Mouse (Mus musculus) kidney, embryonic 14.5 days (tissue): ENCODE measurements around the gene Pnldc1. TPM values are rescaled to one million over a fixed set of nuclear protein-coding genes. Genes with fewer than 3 reads are reported as not detected.
"Not testable (repeated sequence)": the region's sequence is repeated elsewhere in the genome, so short reads cannot be mapped to it uniquely, and the experiment has no call there.

ENCODE experiments used
- ATAC-seq: fragments of 200-750 bp; cut with Nextera tagmentation; 2 replicates; pipeline ENCODE4 v1.8.0; 2017; ENCODE audit warnings: moderate number of reproducible peaks, mild to moderate bottlenecking, moderate TSS enrichment, moderate library complexity; ENCODE audit not compliant: low FRiP score, low TSS enrichment
- H3K27ac ChIP-seq: fragments of 300-500 bp; sonication (generic); 2 replicates; pipeline ENCODE4 v1.5.1; 2014; ENCODE audit warnings: low read depth, mild to moderate bottlenecking, low read length, moderate library complexity, mixed read lengths
- H3K27me3 ChIP-seq: fragments of 300-500 bp; sonication (generic); 2 replicates; pipeline ENCODE4 v1.6.1; 2014; ENCODE audit warnings: mild to moderate bottlenecking, low read length; ENCODE audit not compliant: control insufficient read depth, insufficient read depth
- H3K36me3 ChIP-seq: fragments of 300-500 bp; sonication (generic); 2 replicates; pipeline ENCODE4 v1.6.1; 2014; ENCODE audit warnings: low read length, mixed read lengths; ENCODE audit not compliant: control insufficient read depth, insufficient read depth
- H3K4me1 ChIP-seq: fragments of 300-500 bp; sonication (generic); 2 replicates; pipeline ENCODE4 v1.6.1; 2014; ENCODE audit warnings: low read length, mixed read lengths; ENCODE audit not compliant: control insufficient read depth, insufficient read depth
- H3K4me2 ChIP-seq: fragments of 300-500 bp; sonication (generic); replicated peaks from 2 replicates; pipeline ENCODE4 v1.6.1; 2014; ENCODE audit warnings: low read depth, mild to moderate bottlenecking, low read length
- H3K4me3 ChIP-seq: fragments of 300-500 bp; sonication (generic); 2 replicates; pipeline ENCODE4 v1.5.1; 2014; ENCODE audit warnings: mild to moderate bottlenecking, low read length
- H3K9ac ChIP-seq: fragments of 300-500 bp; sonication (generic); 2 replicates; pipeline ENCODE4 v1.6.1; 2014; ENCODE audit warnings: low read depth, mild to moderate bottlenecking, low read length, moderate library complexity
- H3K9me3 ChIP-seq: fragments of 300-500 bp; sonication (generic); 2 replicates; pipeline ENCODE4 v1.6.1; 2016; ENCODE audit warnings: low read length; ENCODE audit not compliant: control insufficient read depth
- WGBS: fragments of 180-500 bp; shearing (Covaris S2); extraction: QIAGEN DNeasy Blood & Tissue Kit; methylation state at CpG from one replicate; pipeline ENCODE4 v1.1.7; 2014; 5-methylcytosine and 5-hydroxymethylcytosine counted together
- polyA plus RNA-seq: library from polyadenylated mRNA; unstranded; fragments of >200 nt; fragmentation: Nextera tagmentation; extraction: Ambion mirVana; gene quantifications from 2 replicates; pipeline ENCODE4 v1.2.1, GENCODE M21; 2014

The Pnldc1 gene
- 1.3 and 1.7 TPM in 2 replicates for polyA plus RNA-seq

DNA sequence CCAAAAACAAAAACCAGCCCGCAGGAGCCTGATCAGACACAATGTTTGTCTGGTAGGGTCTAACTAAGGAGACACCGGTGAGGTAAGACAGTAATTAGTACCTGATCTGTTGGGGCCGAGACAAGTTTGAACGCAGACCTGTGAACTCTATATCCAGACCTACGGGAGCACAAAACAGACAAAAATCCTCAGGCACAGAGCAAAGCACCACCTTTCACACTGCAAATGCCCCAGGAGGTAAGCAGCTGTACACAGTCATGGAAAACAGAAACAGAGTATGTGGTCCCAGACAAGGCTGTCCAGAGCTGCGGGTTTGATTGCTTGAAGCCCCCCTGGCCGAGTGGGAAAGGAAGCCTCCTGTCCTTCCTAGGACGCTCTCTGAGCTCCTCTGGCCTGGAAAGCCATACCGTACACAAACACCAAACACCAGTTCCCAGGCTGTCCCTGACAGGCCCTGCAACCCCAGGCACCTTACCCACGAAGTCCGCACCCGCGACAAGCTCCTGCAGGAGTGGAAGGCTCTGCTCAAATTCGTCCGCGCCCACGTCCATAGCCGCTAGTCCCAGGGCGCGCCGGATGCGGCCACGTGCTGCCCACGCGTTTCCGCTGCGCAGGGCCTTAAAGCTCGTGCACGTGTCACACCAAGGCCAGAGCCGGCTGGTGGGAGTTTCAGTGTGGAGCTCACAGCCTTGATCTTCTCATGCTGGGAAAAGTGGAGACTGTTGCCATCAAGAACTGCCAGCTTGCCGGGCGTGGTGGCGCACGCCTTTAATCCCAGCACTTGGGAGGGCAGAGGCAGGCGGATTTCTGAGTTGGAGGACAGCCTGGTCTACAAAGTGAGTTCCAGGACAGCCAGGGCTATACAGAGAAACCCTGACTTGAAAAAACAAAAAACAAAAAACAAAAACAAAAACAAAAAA, at the start of gene Pnldc1:
Gene Pnldc1 (minus strand): TSS at position 870 of the 920 bp plus-strand sequence.
- H3K36me3 ChIP-seq: peaks cover 45% of the 10 kb centered on the region
- H3K4me1 ChIP-seq: no peaks in the 10 kb centered on the region; the same call in 1 of the 2 replicates

DNA sequence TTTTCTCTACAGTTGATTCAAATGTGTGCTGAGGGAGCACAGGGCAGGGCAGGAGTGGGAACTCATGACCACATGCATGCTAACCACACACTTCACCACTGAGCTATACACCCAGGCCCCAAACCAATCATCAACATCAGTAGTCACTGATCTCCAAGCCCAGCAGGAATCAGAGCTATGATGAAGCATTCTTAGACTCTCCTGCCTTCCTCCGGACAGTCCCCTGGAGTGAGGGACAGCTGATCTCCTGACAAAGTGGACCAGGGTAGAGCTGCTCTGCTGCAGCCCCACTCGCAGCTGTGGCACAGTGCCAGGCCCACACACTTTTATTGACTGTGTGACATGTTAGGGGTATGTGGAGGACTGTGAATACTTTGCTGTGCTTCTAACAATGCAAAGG, 49.3 kb upstream of the Pnldc1 start:
- H3K4me1 ChIP-seq, H3K4me3 ChIP-seq, H3K27me3 ChIP-seq, H3K9me3 ChIP-seq, H3K4me2 ChIP-seq, H3K27ac ChIP-seq, ATAC-seq, H3K9ac ChIP-seq: not testable (repeated sequence)
- WGBS: 24% methylated on average over 1 of the region's 2 CpGs
- H3K36me3 ChIP-seq: peaks cover 23% of the 10 kb centered on the region

More for the DNA sequence above, at the start of gene Pnldc1:
- WGBS: 82% methylated on average over 35 of the region's 35 CpGs
- H3K4me2 ChIP-seq: no peak within 1 kb of the TSS
- no peaks in the 10 kb centered on the region for H3K9me3 ChIP-seq
- H3K27me3 ChIP-seq: no peaks in the 10 kb centered on the region
- H3K27ac ChIP-seq: no peak within 1 kb of the TSS
- no peak within 1 kb of the TSS for H3K9ac ChIP-seq
- no peak within 1 kb of the TSS for H3K4me3 ChIP-seq
- ATAC-seq: no peak

DNA sequence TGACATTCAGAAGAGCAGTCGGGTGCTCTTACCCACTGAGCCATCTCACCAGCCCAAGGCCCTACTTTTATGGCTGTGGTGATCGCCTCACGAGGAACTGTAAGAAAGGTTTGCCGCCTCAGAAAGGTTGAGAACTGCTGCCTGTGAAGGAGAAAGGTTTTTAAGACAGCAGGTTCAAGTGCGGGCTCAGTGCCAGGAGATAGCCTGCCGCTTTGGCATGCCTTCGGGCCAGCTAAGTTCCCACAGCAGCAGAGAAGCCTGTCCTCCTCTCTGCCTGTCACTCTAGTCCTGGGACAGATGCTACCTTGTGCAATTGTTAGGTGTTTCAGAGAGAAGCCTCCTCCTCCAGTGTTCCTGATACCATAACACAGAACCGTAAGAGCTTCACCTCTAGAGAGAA, 46.6 kb upstream of the Pnldc1 start:
- WGBS: 94% methylated on average over 8 of the region's 8 CpGs
- no peaks in the 10 kb centered on the region for H3K4me1 ChIP-seq
- H3K4me2 ChIP-seq: no peak overlapping the region
- no peak overlapping the region for H3K27ac ChIP-seq
- H3K9me3 ChIP-seq: no peaks in the 10 kb centered on the region
- no peak overlapping the region for H3K4me3 ChIP-seq
- H3K27me3 ChIP-seq: no peaks in the 10 kb centered on the region
- peaks cover 36% of the 10 kb centered on the region for H3K36me3 ChIP-seq
- no peak for ATAC-seq
- no peak overlapping the region for H3K9ac ChIP-seq

DNA sequence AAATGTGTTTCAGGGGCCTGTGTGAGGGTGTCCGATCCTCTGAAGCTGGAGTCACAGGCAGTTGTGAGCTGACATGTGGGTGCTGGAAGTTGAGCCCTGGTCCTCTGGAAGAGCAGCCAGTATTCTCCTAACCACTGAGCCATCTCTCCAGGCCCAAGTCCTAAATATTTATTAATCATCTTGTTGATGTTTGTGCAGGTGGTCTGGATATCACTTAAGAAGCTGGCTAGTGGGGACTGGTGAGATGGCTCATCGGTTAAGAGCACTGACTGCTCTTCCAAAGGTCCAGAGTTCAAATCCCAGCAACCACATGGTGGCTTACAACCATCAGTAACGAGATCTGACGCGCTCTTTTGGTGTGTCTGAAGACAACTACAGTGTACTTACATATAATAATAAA, 39.6 kb upstream of the Pnldc1 start:
- H3K4me3 ChIP-seq: no peak overlapping the region
- H3K9ac ChIP-seq: no peak overlapping the region
- no peak for ATAC-seq
- no peak overlapping the region for H3K4me2 ChIP-seq
- no peaks in the 10 kb centered on the region for H3K27me3 ChIP-seq
- no peaks in the 10 kb centered on the region for H3K4me1 ChIP-seq
- peaks cover 60% of the 10 kb centered on the region for H3K36me3 ChIP-seq
- H3K9me3 ChIP-seq: no peaks in the 10 kb centered on the region
- 92% methylated on average over 5 of the region's 5 CpGs for WGBS
- no peak overlapping the region for H3K27ac ChIP-seq

DNA sequence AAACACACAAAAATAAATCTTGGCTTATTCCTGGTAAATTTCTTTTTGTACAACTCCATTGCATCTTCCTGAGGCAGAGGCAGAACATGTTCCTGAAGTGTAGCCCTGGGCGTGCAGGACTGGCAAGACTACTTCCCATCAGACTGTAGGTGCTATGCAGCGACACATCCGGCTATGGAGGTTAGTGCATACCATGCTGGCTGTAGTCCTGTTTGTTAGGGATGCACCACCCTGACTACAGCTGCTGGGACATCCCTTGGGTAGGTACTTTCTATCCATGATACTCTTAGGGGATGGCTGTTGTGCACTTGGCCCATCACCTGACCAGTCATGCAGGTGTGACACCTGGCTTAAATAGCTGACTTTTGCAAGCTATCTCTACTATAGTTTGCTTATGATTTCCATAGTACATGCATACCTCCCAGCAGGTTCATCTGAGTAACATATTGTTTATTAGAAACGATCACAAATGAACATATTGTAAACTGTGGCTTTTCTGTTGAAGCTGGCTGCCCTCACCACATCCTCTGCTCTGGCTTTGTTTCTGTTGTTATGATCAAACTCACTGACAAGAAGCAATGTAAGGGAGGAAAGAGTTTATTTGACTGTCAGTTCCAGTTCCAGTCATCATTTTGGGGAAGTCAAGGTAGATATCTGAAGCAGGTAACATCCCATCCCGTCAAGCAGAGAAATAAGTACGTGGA, 32.6 kb upstream of the Pnldc1 start:
- WGBS: 93% methylated on average over 6 of the region's 6 CpGs
- no peak overlapping the region for H3K9ac ChIP-seq
- H3K27ac ChIP-seq: no peak overlapping the region
- ATAC-seq: no peak
- H3K4me3 ChIP-seq: no peak overlapping the region
- H3K4me1 ChIP-seq: no peaks in the 10 kb centered on the region
- peaks cover 33% of the 10 kb centered on the region for H3K36me3 ChIP-seq
- H3K9me3 ChIP-seq: no peaks in the 10 kb centered on the region
- H3K4me2 ChIP-seq: no peak overlapping the region
- H3K27me3 ChIP-seq: no peaks in the 10 kb centered on the region

DNA sequence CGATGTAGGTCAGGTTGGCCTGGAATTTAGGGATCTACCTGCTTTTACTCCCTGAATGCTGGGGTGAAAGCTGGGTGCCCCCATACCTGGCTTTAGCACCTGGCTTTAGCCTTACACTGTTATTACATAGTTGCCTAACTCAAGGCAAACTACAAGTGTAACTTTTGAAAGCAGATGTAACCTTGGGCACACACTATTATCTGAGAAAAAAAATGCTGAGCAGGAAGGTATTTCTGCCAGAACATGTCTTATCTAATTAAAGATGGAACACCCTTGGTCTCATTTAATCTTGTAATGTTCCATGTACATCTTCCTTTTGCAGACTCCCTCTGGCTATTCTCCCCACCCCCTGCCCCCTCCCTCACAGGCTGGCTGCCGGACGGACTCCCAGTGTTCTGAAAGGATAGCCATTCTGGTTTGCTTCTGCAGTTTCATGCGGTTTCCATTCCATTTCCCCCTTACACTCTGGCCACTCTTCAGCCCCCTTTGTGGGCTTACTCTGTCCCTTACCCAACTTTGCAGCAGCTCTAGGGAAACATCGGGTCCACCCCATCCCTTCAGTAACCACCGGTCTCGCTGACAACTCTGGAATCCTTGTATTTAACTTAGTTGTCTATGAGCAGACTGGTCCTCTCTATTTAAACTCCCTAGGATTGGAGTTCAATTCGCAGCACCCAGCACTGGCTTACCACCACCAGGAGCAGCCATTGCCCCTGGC, 31.7 kb upstream of the Pnldc1 start:
- ATAC-seq: no peak
- no peak overlapping the region for H3K4me2 ChIP-seq
- 79% methylated on average over 8 of the region's 8 CpGs for WGBS
- H3K9ac ChIP-seq: no peak overlapping the region
- no peaks in the 10 kb centered on the region for H3K4me1 ChIP-seq
- H3K27ac ChIP-seq: no peak overlapping the region
- H3K27me3 ChIP-seq: no peaks in the 10 kb centered on the region
- H3K36me3 ChIP-seq: peaks cover 31% of the 10 kb centered on the region
- H3K4me3 ChIP-seq: no peak overlapping the region
- no peaks in the 10 kb centered on the region for H3K9me3 ChIP-seq

DNA sequence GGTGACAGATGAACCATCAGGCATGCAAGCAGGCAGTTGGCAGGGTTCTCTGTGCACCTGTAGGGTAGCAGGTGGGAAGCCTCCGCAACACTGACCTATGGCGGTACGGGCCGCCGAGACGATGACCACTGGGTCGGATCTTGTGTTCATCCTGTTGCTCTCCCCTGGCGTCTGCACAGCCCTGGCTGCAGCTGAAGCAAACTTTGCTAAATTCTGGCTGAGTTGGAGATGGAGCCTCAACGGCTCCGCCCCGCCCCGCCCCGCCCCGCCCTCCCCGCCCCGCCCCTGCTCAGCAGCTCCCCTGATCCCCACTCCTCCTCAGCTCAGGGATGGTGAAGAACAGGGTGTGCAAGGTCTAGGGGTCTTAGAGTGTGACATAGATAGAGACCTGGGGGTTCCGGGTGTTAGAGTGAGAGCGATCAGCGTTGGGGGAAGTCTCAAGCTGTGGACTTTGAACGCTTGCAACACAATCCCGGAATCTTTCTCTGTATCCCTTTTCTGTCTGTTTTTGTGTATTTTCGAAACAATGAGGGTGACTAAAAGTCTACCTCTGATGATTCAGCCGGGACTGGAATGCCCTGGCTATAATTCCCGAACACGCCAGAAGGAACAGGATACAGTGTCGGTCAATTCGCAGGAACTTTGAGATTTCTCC, 30.2 kb upstream of the Pnldc1 start, which contains the start of gene Acat3:
Gene Acat3 (minus strand): TSS at position 450 of the 655 bp plus-strand sequence.
- peak; percentile 86 for ATAC-seq
- Histone ChIP-seq H3K4me3 (peak within 1 kb of the TSS; percentile 10), H3K36me3 (peaks cover 22% of the 10 kb centered on the region), H3K9ac (peak within 1 kb of the TSS; percentile 45; the same call in 1 of the 2 replicates), H3K9me3 (no peaks in the 10 kb centered on the region), H3K4me1 (no peaks in the 10 kb centered on the region), H3K27ac (no peak within 1 kb of the TSS), H3K4me2 (peak within 1 kb of the TSS; percentile 32), H3K27me3 (no peaks in the 10 kb centered on the region)
- whole genome bisulfite sequencing: 12% methylated on average over 27 of the region's 27 CpGs

DNA sequence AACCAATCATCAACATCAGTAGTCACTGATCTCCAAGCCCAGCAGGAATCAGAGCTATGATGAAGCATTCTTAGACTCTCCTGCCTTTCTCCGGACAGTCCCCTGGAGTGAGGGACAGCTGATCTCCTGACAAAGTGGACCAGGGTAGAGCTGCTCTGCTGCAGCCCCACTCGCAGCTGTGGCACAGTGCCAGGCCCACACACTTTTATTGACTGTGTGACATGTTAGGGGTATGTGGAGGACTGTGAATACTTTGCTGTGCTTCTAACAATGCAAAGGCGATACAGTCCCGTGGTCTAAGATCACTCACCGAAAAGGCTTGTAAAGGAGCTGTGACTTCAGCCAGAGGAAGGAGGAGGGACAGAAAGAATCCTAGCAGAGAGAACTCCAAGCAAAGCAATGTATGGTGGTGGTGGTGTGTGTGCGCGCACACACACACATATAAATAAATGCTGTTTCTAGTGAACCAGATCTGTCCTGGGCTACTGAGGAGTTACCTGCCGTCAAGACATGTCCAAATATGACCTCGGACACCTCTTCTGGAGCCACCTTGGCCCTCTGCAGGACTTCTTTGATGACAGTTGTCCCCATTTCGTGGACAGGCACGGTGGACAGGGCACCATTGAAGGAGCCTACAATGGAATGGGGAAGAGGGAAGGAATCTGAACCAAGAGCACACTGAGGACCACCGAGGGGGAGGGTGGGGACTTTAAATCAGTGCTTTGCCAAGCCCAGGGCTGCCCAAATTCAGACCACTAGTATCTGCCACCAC, 29.5 kb upstream of the Pnldc1 start:
- ATAC-seq, H3K9me3 ChIP-seq, H3K27me3 ChIP-seq, H3K27ac ChIP-seq, H3K4me1 ChIP-seq: not testable (repeated sequence)
- 49% methylated on average over 2 of the region's 12 CpGs for WGBS
- Histone ChIP-seq H3K9ac (peak overlapping the region; percentile 45; the same call in 1 of the 2 replicates), H3K4me3 (peak overlapping the region; percentile 10), H3K4me2 (peak overlapping the region; percentile 32), H3K36me3 (peaks cover 16% of the 10 kb centered on the region)
